Mouse (Mus musculus): ENCODE data around the gene Snd1. TPM values are rescaled to one million over a fixed set of nuclear protein-coding genes. Genes with fewer than 3 reads are reported as not detected.
"Not testable (repeated sequence)": the region's sequence is repeated elsewhere in the genome, so short reads cannot be mapped to it uniquely, and the experiment has no call there.

Gene Snd1
- polyA plus RNA-seq, 1 experiment from 2014 or later: 79.3 TPM

- Histone ChIP-seq H3K36me3 (ENCODE audit: insufficient read depth, low read length) (peaks cover 22% of the 10 kb centered on the region; the same call in 1 of the 2 replicates), H3K9me3 (replicated peaks; ENCODE audit: low read length) (no peaks in the 10 kb centered on the region), H3K9ac (ENCODE audit: low read depth, low read length) (no peak overlapping the region), H3K4me3 (replicated peaks; ENCODE audit: low read depth, low read length) (no peak overlapping the region), H3K4me2 (ENCODE audit: low read length) (no peak overlapping the region), H3K27ac (no peak overlapping the region), H3K27me3 (ENCODE audit: insufficient read depth, low read length) (no peaks in the 10 kb centered on the region), H3K4me1 (replicated peaks; ENCODE audit: insufficient read depth, low read length) (no peaks in the 10 kb centered on the region)
- no peak for DNase-seq (ENCODE audit: low spot score)
- TF ChIP-seq CTCF (IDR thresholded peaks at IDR 0.05; ENCODE audit: low read depth): no peak
- WGBS: 89% methylated on average over 3 of the region's 3 CpGs
- no peak for ATAC-seq (replicated peaks; ENCODE audit: low FRiP score, low read depth)
Observed at GRCm38 (mm10) chr6:28514195-28514594, 39.3 kb downstream of the Snd1 start.

GRCm38 (mm10) chr6:28514830-28515350 is 40.0 kb downstream of the Snd1 start:
- Histone ChIP-seq H3K4me1 (replicated peaks; ENCODE audit: insufficient read depth, low read length) (no peaks in the 10 kb centered on the region), H3K4me2 (ENCODE audit: low read length) (no peak overlapping the region), H3K36me3 (ENCODE audit: insufficient read depth, low read length) (peaks cover 25% of the 10 kb centered on the region), H3K27ac (no peak overlapping the region), H3K9me3 (replicated peaks; ENCODE audit: low read length) (no peaks in the 10 kb centered on the region), H3K27me3 (ENCODE audit: insufficient read depth, low read length) (no peaks in the 10 kb centered on the region), H3K4me3 (replicated peaks; ENCODE audit: low read depth, low read length) (no peak overlapping the region), H3K9ac (ENCODE audit: low read depth, low read length) (no peak overlapping the region)
- DNase-seq (ENCODE audit: low spot score) (no peak), ATAC-seq (replicated peaks; ENCODE audit: low FRiP score, low read depth) (no peak)
- no peak for TF ChIP-seq CTCF (IDR thresholded peaks at IDR 0.05; ENCODE audit: low read depth)
- 92% methylated on average over 4 of the region's 4 CpGs for WGBS

GRCm38 (mm10) chr6:28516618-28517017 is 41.7 kb downstream of the Snd1 start:
- Histone ChIP-seq H3K4me1 (replicated peaks; ENCODE audit: insufficient read depth, low read length) (no peaks in the 10 kb centered on the region), H3K36me3 (ENCODE audit: insufficient read depth, low read length) (peaks cover 32% of the 10 kb centered on the region), H3K9me3 (replicated peaks; ENCODE audit: low read length) (no peaks in the 10 kb centered on the region), H3K9ac (ENCODE audit: low read depth, low read length) (no peak overlapping the region), H3K4me3 (replicated peaks; ENCODE audit: low read depth, low read length) (no peak overlapping the region), H3K27ac (no peak overlapping the region), H3K4me2 (ENCODE audit: low read length) (no peak overlapping the region), H3K27me3 (ENCODE audit: insufficient read depth, low read length) (no peaks in the 10 kb centered on the region)
- 72% methylated on average over 2 of the region's 2 CpGs for WGBS
- DNase-seq (ENCODE audit: low spot score): no peak
- TF ChIP-seq CTCF (IDR thresholded peaks at IDR 0.05; ENCODE audit: low read depth): no peak
- no peak for ATAC-seq (replicated peaks; ENCODE audit: low FRiP score, low read depth)

- H3K9ac ChIP-seq (ENCODE audit: low read depth, low read length): no peak overlapping the region
- WGBS: 90% methylated on average over 1 of the region's 1 CpGs
- H3K4me1 ChIP-seq (replicated peaks; ENCODE audit: insufficient read depth, low read length): no peaks in the 10 kb centered on the region
- TF ChIP-seq CTCF (IDR thresholded peaks at IDR 0.05; ENCODE audit: low read depth): no peak
- no peaks in the 10 kb centered on the region for H3K9me3 ChIP-seq (replicated peaks; ENCODE audit: low read length)
- peaks cover 33% of the 10 kb centered on the region for H3K36me3 ChIP-seq (ENCODE audit: insufficient read depth, low read length)
- DNase-seq (ENCODE audit: low spot score) (no peak), ATAC-seq (replicated peaks; ENCODE audit: low FRiP score, low read depth) (no peak)
- no peak overlapping the region for H3K4me3 ChIP-seq (replicated peaks; ENCODE audit: low read depth, low read length)
- H3K27me3 ChIP-seq (ENCODE audit: insufficient read depth, low read length): no peaks in the 10 kb centered on the region
- no peak overlapping the region for H3K27ac ChIP-seq
- no peak overlapping the region for H3K4me2 ChIP-seq (ENCODE audit: low read length)
Observed at GRCm38 (mm10) chr6:28517050-28517449, 42.1 kb downstream of the Snd1 start.

- no peak overlapping the region for H3K4me2 ChIP-seq (ENCODE audit: low read length)
- no peaks in the 10 kb centered on the region for H3K27me3 ChIP-seq (ENCODE audit: insufficient read depth, low read length)
- peaks cover 26% of the 10 kb centered on the region for H3K36me3 ChIP-seq (ENCODE audit: insufficient read depth, low read length)
- H3K4me1 ChIP-seq (replicated peaks; ENCODE audit: insufficient read depth, low read length): no peaks in the 10 kb centered on the region
- no peak overlapping the region for H3K4me3 ChIP-seq (replicated peaks; ENCODE audit: low read depth, low read length)
- ATAC-seq (replicated peaks; ENCODE audit: low FRiP score, low read depth) (no peak), DNase-seq (ENCODE audit: low spot score) (no peak)
- H3K27ac ChIP-seq: no peak overlapping the region
- no peak for TF ChIP-seq CTCF (IDR thresholded peaks at IDR 0.05; ENCODE audit: low read depth)
- 83% methylated on average over 8 of the region's 8 CpGs for WGBS
- H3K9me3 ChIP-seq (replicated peaks; ENCODE audit: low read length): no peaks in the 10 kb centered on the region
- no peak overlapping the region for H3K9ac ChIP-seq (ENCODE audit: low read depth, low read length)
Observed at GRCm38 (mm10) chr6:28519426-28519825, 44.5 kb downstream of the Snd1 start.

- not testable (repeated sequence) for H3K4me2 ChIP-seq (ENCODE audit: low read length); H3K9ac ChIP-seq (ENCODE audit: low read depth, low read length); H3K4me1 ChIP-seq (replicated peaks; ENCODE audit: insufficient read depth, low read length); DNase-seq (ENCODE audit: low spot score); H3K27me3 ChIP-seq (ENCODE audit: insufficient read depth, low read length); H3K27ac ChIP-seq; H3K9me3 ChIP-seq (replicated peaks; ENCODE audit: low read length); H3K4me3 ChIP-seq (replicated peaks; ENCODE audit: low read depth, low read length); ATAC-seq (replicated peaks; ENCODE audit: low FRiP score, low read depth)
- peaks cover 25% of the 10 kb centered on the region for H3K36me3 ChIP-seq (ENCODE audit: insufficient read depth, low read length)
- TF ChIP-seq CTCF (IDR thresholded peaks at IDR 0.05; ENCODE audit: low read depth): 0 out of 2 replicates have a peak, but pooled peaks have one; percentile 17
- WGBS: 88% methylated on average over 5 of the region's 5 CpGs
Observed at GRCm38 (mm10) chr6:28520787-28521186, 45.8 kb downstream of the Snd1 start.

GRCm38 (mm10) chr6:28521416-28521815 is 46.5 kb downstream of the Snd1 start:
- Histone ChIP-seq H3K9ac (ENCODE audit: low read depth, low read length) (no peak overlapping the region), H3K9me3 (replicated peaks; ENCODE audit: low read length) (no peaks in the 10 kb centered on the region), H3K36me3 (ENCODE audit: insufficient read depth, low read length) (peaks cover 30% of the 10 kb centered on the region), H3K4me1 (replicated peaks; ENCODE audit: insufficient read depth, low read length) (no peaks in the 10 kb centered on the region), H3K27me3 (ENCODE audit: insufficient read depth, low read length) (no peaks in the 10 kb centered on the region), H3K27ac (no peak overlapping the region), H3K4me3 (replicated peaks; ENCODE audit: low read depth, low read length) (no peak overlapping the region), H3K4me2 (ENCODE audit: low read length) (no peak overlapping the region)
- no peak for TF ChIP-seq CTCF (IDR thresholded peaks at IDR 0.05; ENCODE audit: low read depth)
- 100% methylated on average over 1 of the region's 1 CpGs for WGBS
- ATAC-seq (replicated peaks; ENCODE audit: low FRiP score, low read depth) (no peak), DNase-seq (ENCODE audit: low spot score) (no peak)

All from kidney, postnatal 0 days (tissue).